Mouse (Mus musculus) lung, embryonic 14.5 days (tissue): ENCODE data around the gene Olfr619. TPM values are rescaled to one million over a fixed set of nuclear protein-coding genes. Genes with fewer than 3 reads are reported as not detected.

Experiments
- ATAC-seq: fragments of 200-750 bp; cut with Nextera tagmentation; 2 replicates; pipeline ENCODE4 v1.8.0; 2017; ENCODE audit warnings: mild to moderate bottlenecking, moderate TSS enrichment, moderate library complexity; ENCODE audit not compliant: insufficient read depth
- DNase-seq: peaks from one replicate; pipeline ENCODE4 v3.0.0-alpha.2; 2015
- H3K27ac ChIP-seq: fragments of 300-500 bp; sonication (generic); 2 replicates; pipeline ENCODE4 v1.5.1; 2014; ENCODE audit warnings: low read depth, mild to moderate bottlenecking, moderate library complexity
- H3K27me3 ChIP-seq: fragments of 300-500 bp; sonication (generic); 2 replicates; pipeline ENCODE4 v1.6.1; 2014; ENCODE audit warnings: low read length, control low read depth; ENCODE audit not compliant: insufficient read depth
- H3K36me3 ChIP-seq: fragments of 300-500 bp; sonication (generic); 2 replicates; pipeline ENCODE4 v1.6.1; 2014; ENCODE audit warnings: control low read depth; ENCODE audit not compliant: insufficient read depth
- H3K4me1 ChIP-seq: fragments of 300-500 bp; sonication (generic); 2 replicates; pipeline ENCODE4 v1.6.1; 2014; ENCODE audit warnings: antibody characterized with exemption, control low read depth; ENCODE audit not compliant: insufficient read depth
- H3K4me2 ChIP-seq: fragments of 300-500 bp; sonication (generic); 2 replicates; pipeline ENCODE4 v1.6.1; 2014; ENCODE audit warnings: mild to moderate bottlenecking
- H3K4me3 ChIP-seq: fragments of 300-500 bp; sonication (generic); 2 replicates; pipeline ENCODE4 v1.5.1; 2014; ENCODE audit warnings: low read depth, low read length
- H3K9ac ChIP-seq: fragments of 300-500 bp; sonication (generic); 2 replicates; pipeline ENCODE4 v1.6.1; 2014
- H3K9me3 ChIP-seq: fragments of 300-500 bp; sonication (generic); 2 replicates; pipeline ENCODE4 v1.6.1; 2016; ENCODE audit warnings: low read depth, low read length, control low read depth
- CTCF ChIP-seq: IDR thresholded peaks from 2 replicates; pipeline ENCODE4 v1.5.1; 2016; ENCODE audit warnings: antibody characterized with exemption, low read depth
- WGBS: fragments of 180-500 bp; shearing (Covaris S2); extraction: QIAGEN DNeasy Blood & Tissue Kit; methylation state at CpG from one replicate; pipeline ENCODE4 v1.1.7; 2014; 5-methylcytosine and 5-hydroxymethylcytosine counted together
- microRNA-seq: library from miRNA; unstranded; fragments of <30 nt; microRNA quantifications from one replicate; pipeline ENCODE4, GENCODE M21; 2016; ENCODE audit warnings: borderline number of aligned reads
- polyA plus RNA-seq: library from polyadenylated mRNA; unstranded; fragments of >200 nt; fragmentation: Nextera tagmentation; extraction: Ambion mirVana; gene quantifications from 2 replicates; pipeline ENCODE4 v1.2.1, GENCODE M21; 2014

Olfr619 gene
- polyA plus RNA-seq, 1 experiment from 2014 or later, result not detected

DNA sequence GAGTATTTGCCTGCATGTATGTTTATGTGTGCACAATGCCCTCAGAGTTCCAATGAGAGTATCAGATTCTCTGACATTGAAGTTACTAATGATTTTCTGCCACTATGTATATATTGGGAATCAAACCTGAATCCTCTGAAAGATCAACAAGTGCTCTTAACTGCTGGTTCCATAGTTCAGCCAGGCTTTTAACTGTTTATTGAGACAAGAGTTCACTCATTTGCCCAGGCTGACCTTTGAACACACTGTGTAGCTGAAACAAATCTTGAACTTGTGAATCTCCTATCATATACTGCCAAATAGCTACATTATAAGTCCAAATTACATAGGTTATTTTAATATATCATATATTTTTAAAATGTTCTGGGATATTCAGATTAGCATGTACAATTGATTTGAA is 36.4 kb downstream of the Olfr619 start:
- H3K27ac ChIP-seq, result no peak overlapping the region
- H3K27me3 ChIP-seq, result no peaks in the 10 kb centered on the region
- DNase-seq, result no peak
- H3K4me1 ChIP-seq, result no peaks in the 10 kb centered on the region
- no peak overlapping the region for H3K4me3 ChIP-seq
- H3K36me3 ChIP-seq, result no peaks in the 10 kb centered on the region
- no peak overlapping the region for H3K4me2 ChIP-seq
- H3K9ac ChIP-seq, result no peak overlapping the region
- no peaks in the 10 kb centered on the region for H3K9me3 ChIP-seq
- no peak for TF ChIP-seq CTCF
- no peak for ATAC-seq

DNA sequence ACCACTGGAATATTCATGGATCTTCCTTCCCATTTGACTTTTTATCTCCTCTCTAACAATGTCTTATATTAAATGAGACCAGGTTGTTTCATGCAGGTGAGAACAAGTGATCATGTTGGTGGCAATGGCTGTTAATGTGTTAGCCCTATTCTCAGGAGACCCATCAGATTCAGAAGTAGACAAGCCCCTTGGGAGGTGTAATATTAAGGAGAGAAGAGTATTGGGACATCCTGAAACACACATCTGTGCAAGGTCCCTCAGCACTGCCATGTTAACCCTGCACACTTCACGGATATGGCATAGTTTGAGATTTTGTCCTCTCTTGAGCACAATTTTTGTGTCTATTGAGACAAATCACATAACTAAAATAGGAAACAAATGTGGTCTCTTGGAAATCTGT is 42.2 kb downstream of the Olfr619 start, which contains the start of gene Olfr622:
TSS of gene Olfr622 (minus strand) at position 101 of the 400 bp plus-strand sequence.
- 66% methylated on average over 1 of the region's 1 CpGs for WGBS
- ATAC-seq (no peak), DNase-seq (no peak)
- Histone ChIP-seq H3K4me1 (no peaks in the 10 kb centered on the region), H3K27ac (no peak within 1 kb of the TSS), H3K4me2 (no peak within 1 kb of the TSS), H3K4me3 (no peak within 1 kb of the TSS), H3K9me3 (no peaks in the 10 kb centered on the region), H3K36me3 (no peaks in the 10 kb centered on the region), H3K27me3 (no peaks in the 10 kb centered on the region), H3K9ac (no peak within 1 kb of the TSS)
- TF ChIP-seq CTCF, result no peak

DNA sequence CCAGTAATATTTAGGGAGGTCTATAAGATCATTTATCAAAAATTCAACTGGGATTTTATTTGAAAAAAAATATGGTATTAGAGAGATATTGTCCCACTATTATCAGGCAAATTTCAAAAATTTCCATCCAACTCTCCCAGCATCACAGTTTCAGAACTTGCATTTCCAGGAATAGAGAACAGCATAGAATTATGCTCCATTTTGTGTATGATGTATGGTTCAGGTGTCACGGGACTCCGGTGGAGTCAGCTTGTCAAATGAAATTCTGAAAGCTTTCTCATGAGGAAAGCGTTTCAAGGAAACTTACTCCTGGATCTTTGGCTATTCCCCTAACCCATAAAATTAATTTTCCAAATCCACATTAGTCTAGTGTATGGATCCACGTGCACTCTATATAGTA is 43.7 kb downstream of the Olfr619 start:
- DNase-seq (no peak), ATAC-seq (no peak)
- H3K9ac ChIP-seq, result no peak overlapping the region
- no peak overlapping the region for H3K4me2 ChIP-seq
- H3K4me3 ChIP-seq, result no peak overlapping the region
- H3K27me3 ChIP-seq, result no peaks in the 10 kb centered on the region
- no peaks in the 10 kb centered on the region for H3K36me3 ChIP-seq
- WGBS, result 83% methylated on average over 4 of the region's 4 CpGs
- no peak for TF ChIP-seq CTCF
- no peaks in the 10 kb centered on the region for H3K4me1 ChIP-seq
- no peaks in the 10 kb centered on the region for H3K9me3 ChIP-seq
- no peak overlapping the region for H3K27ac ChIP-seq

Small RNA genes within 50 kb of the gene (microRNA-seq; reads per million reads assigned to microRNA genes)
- gene Gm26506, result not detected

Other genes starting within 250 kb of the Olfr619 start
- gene Olfr601, start 237.9 kb upstream of the Olfr619 start, polyA plus RNA-seq, result not detected in 2 replicates
- gene Olfr603, start 214.4 kb upstream of the Olfr619 start, polyA plus RNA-seq, result not detected in 2 replicates
- gene Usp17lc, start 185.5 kb upstream of the Olfr619 start, polyA plus RNA-seq, result not detected in 2 replicates
- not detected in 2 replicates for gene Olfr605, start 155.1 kb upstream of the Olfr619 start, polyA plus RNA-seq
- not detected in 2 replicates for gene Olfr606, start 151.5 kb upstream of the Olfr619 start, polyA plus RNA-seq
- gene Olfr607, start 136.4 kb upstream of the Olfr619 start, polyA plus RNA-seq, result not detected in 2 replicates
- gene Olfr608, start 130.7 kb upstream of the Olfr619 start, polyA plus RNA-seq, result not detected in 2 replicates
- not detected in 2 replicates for gene Olfr609, start 102.5 kb upstream of the Olfr619 start, polyA plus RNA-seq
- gene Olfr610, start 88.5 kb upstream of the Olfr619 start, polyA plus RNA-seq, result not detected in 2 replicates
- gene Olfr611, start 79.7 kb upstream of the Olfr619 start, polyA plus RNA-seq, result not detected in 2 replicates
- not detected in 2 replicates for gene Olfr612, start 57.9 kb upstream of the Olfr619 start, polyA plus RNA-seq
- not detected in 2 replicates for gene Olfr613, start 52.5 kb upstream of the Olfr619 start, polyA plus RNA-seq
- gene Olfr615, start 44.5 kb upstream of the Olfr619 start, polyA plus RNA-seq, result not detected in 2 replicates
- not detected in 2 replicates for gene Olfr616, start 31.4 kb upstream of the Olfr619 start, polyA plus RNA-seq
- gene Olfr617, start 27.5 kb upstream of the Olfr619 start, polyA plus RNA-seq, result not detected in 2 replicates
- gene Olfr618, start 10.5 kb upstream of the Olfr619 start, polyA plus RNA-seq, result not detected in 2 replicates
- gene Olfr620, start 12.0 kb downstream of the Olfr619 start, polyA plus RNA-seq, result not detected in 2 replicates
- not detected in 2 replicates for gene Olfr622, start 42.1 kb downstream of the Olfr619 start, polyA plus RNA-seq
- not detected in 2 replicates for gene Olfr623, start 63.1 kb downstream of the Olfr619 start, polyA plus RNA-seq
- gene Olfr624, start 70.6 kb downstream of the Olfr619 start, polyA plus RNA-seq, result 0.03 TPM in 1 of 2 replicates, not detected in the other
- gene Olfr625-ps1, start 82.1 kb downstream of the Olfr619 start, polyA plus RNA-seq, result not detected in 2 replicates
- gene Olfr243, start 114.1 kb downstream of the Olfr619 start, polyA plus RNA-seq, result not detected in 2 replicates
- not detected in 2 replicates for gene Olfr628, start 129.8 kb downstream of the Olfr619 start, polyA plus RNA-seq
- gene Olfr629, start 144.4 kb downstream of the Olfr619 start, polyA plus RNA-seq, result not detected in 2 replicates
- not detected in 2 replicates for gene Olfr630, start 156.8 kb downstream of the Olfr619 start, polyA plus RNA-seq
- not detected in 2 replicates for gene Olfr69, start 171.0 kb downstream of the Olfr619 start, polyA plus RNA-seq
- gene Olfr68, start 179.1 kb downstream of the Olfr619 start, polyA plus RNA-seq, result not detected in 2 replicates
- gene Olfr67, start 191.2 kb downstream of the Olfr619 start, polyA plus RNA-seq, result not detected in 2 replicates
- gene Hbb-bt, start 213.4 kb downstream of the Olfr619 start, polyA plus RNA-seq, result 3,031 and 3,067 TPM in 2 replicates
- 7,232 and 7,259 TPM in 2 replicates for gene Hbb-bs, start 227.5 kb downstream of the Olfr619 start, polyA plus RNA-seq
- not detected in 2 replicates for gene Hbb-bh2, start 239.9 kb downstream of the Olfr619 start, polyA plus RNA-seq
- 9.2 and 18.0 TPM in 2 replicates for gene Hbb-bh1, start 242.6 kb downstream of the Olfr619 start, polyA plus RNA-seq